Mouse (Mus musculus): ENCODE measurements around the gene Mrps23. TPM values are rescaled to one million over a fixed set of nuclear protein-coding genes. Genes with fewer than 3 reads are reported as not detected.
"Not testable (repeated sequence)": the region's sequence is repeated elsewhere in the genome, so short reads cannot be mapped to it uniquely, and the experiment has no call there.

Mrps23 gene
- polyA plus RNA-seq, 1 experiment from 2014 or later, result 95.0 TPM

DNA sequence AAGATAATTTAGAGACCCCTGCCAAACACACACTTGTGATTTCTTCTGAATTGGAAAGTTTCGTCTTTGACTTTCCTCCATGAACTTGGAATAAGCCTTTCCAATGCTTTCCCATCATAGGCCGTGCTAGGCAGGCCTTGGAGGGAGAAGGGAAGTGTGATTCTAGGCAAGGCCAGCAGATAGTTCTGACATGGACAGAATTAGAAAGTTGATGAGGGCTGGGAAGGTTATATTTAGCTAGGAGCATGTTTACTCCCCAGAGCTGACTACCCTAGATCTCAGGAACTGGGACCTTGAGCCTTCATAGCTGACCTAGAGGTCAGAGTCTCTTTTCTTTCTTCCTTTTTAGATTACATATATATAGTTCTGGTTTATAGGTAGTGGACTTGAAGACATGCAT is 3.0 kb upstream of the Mrps23 start:
- Histone ChIP-seq H3K36me3 (ENCODE audit: control insufficient read depth, insufficient read depth, low read length) (peaks cover 7% of the 10 kb centered on the region), H3K4me3 (ENCODE audit: control insufficient read depth in 1 of 2, insufficient read depth in 1 of 2, low read depth in 1 of 2, low read length in 2 of 2) (no peak overlapping the region), H3K27me3 (ENCODE audit: control insufficient read depth, insufficient read depth, low read length) (no peaks in the 10 kb centered on the region), H3K27ac (replicated peaks in 1 of 2; ENCODE audit: control insufficient read depth in 1 of 2, insufficient read depth in 1 of 2, low read depth in 2 of 2, low read length in 2 of 2) (peak overlapping the region; percentile 96), H3K4me2 (ENCODE audit: low read length) (peak overlapping the region; percentile 38), H3K4me1 (ENCODE audit: control insufficient read depth in 2 of 2, insufficient read depth in 2 of 2, low read length in 2 of 2) (peaks cover 27 to 46% of the 10 kb centered on the region in 2 experiments), H3K9me3 (ENCODE audit: control insufficient read depth, low read length) (no peaks in the 10 kb centered on the region), H3K9ac (ENCODE audit: low read length) (peak overlapping the region; percentile 47; the same call in 1 of the 2 replicates)
- no peak for ATAC-seq (ENCODE audit: insufficient number of reproducible peaks, insufficient read depth, low FRiP score, low read depth)
- 17% methylated on average over 2 of the region's 2 CpGs for WGBS

DNA sequence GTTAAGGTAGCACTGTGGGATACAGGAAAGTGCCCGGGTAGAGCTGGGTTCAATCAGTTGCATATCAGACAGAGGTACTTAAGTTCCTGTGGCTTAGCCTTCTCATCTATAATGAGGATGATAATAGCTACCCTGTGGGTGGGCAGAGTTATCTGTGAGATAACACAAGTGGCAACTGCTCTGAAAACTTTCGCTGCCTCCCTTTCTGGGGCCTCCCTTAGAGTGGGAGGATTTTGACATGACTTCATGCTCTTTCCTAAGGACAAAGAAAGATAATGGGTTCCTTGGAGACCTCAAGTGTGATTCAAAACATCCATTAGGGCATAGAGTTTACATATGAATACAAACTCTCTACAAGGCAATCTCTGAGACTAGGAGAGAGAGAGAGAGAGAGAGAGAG is 2.1 kb upstream of the Mrps23 start:
- no peaks in the 10 kb centered on the region for H3K9me3 ChIP-seq (ENCODE audit: control insufficient read depth, low read length)
- H3K4me1 ChIP-seq (ENCODE audit: control insufficient read depth in 2 of 2, insufficient read depth in 2 of 2, low read length in 2 of 2), result peaks cover 27 to 46% of the 10 kb centered on the region in 2 experiments
- peaks cover 10% of the 10 kb centered on the region for H3K36me3 ChIP-seq (ENCODE audit: control insufficient read depth, insufficient read depth, low read length)
- peak overlapping the region; percentile 96 for H3K27ac ChIP-seq (replicated peaks in 1 of 2; ENCODE audit: control insufficient read depth in 1 of 2, insufficient read depth in 1 of 2, low read depth in 2 of 2, low read length in 2 of 2)
- ATAC-seq (ENCODE audit: insufficient number of reproducible peaks, insufficient read depth, low FRiP score, low read depth), result no peak
- 11% methylated on average over 2 of the region's 2 CpGs for WGBS
- peak overlapping the region; percentile 38 for H3K4me2 ChIP-seq (ENCODE audit: low read length)
- peak overlapping the region; percentile 47 for H3K9ac ChIP-seq (ENCODE audit: low read length)
- no peak overlapping the region for H3K4me3 ChIP-seq (ENCODE audit: control insufficient read depth in 1 of 2, insufficient read depth in 1 of 2, low read depth in 1 of 2, low read length in 2 of 2)
- no peaks in the 10 kb centered on the region for H3K27me3 ChIP-seq (ENCODE audit: control insufficient read depth, insufficient read depth, low read length)

DNA sequence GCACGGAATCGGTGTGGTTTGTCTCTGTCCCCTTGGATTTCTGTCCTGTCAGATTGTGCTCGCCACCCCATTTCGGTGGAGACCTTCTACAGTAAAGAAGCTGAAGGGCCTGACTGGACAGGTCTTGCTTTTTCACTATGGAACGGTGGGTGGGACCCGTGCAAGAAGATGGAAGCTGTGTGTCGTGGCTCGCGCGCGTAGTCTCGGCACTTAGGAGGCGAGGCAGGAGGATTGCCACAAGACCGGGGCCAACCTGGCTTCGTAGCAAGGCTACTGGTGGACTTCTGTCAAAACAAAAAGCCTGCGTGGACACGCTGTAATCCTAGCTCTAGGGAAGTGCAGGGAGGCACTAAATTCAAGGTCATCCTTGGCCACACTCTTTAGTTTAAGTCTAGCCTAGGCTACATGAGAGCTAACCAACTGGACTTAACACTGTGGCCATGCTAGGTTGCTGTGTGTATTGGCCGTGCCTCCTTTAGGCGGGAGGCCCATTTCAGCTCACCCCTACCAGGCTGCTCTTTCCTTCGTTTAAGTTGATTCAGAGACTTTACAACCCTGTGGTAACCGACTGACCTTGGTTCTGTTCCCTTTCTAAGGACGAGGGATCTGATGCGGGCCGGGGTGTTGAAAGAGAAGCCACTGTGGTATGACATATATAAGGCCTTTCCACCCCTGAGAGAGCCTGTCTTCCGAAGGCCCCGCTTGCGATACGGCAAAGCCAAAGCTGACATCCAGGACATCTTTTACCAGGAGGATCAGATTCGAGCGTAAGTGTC is 593 bp downstream of the Mrps23 start:
- H3K4me2 ChIP-seq (ENCODE audit: low read length), result peak overlapping the region; percentile 93
- H3K36me3 ChIP-seq (ENCODE audit: control insufficient read depth, insufficient read depth, low read length), result peaks cover 37% of the 10 kb centered on the region
- WGBS, result 29% methylated on average over 30 of the region's 30 CpGs
- H3K27ac ChIP-seq (replicated peaks in 1 of 2; ENCODE audit: control insufficient read depth in 1 of 2, insufficient read depth in 1 of 2, low read depth in 2 of 2, low read length in 2 of 2), result peak overlapping the region; percentile 42 to 96
- peaks cover 22 to 46% of the 10 kb centered on the region in 2 experiments for H3K4me1 ChIP-seq (ENCODE audit: control insufficient read depth in 2 of 2, insufficient read depth in 2 of 2, low read length in 2 of 2)
- no peaks in the 10 kb centered on the region for H3K27me3 ChIP-seq (ENCODE audit: control insufficient read depth, insufficient read depth, low read length)
- H3K9ac ChIP-seq (ENCODE audit: low read length), result peak overlapping the region; percentile 93
- no peaks in the 10 kb centered on the region for H3K9me3 ChIP-seq (ENCODE audit: control insufficient read depth, low read length)
- ATAC-seq (ENCODE audit: insufficient number of reproducible peaks, insufficient read depth, low FRiP score, low read depth), result no peak
- peak overlapping the region; percentile 85 to 91 for H3K4me3 ChIP-seq (ENCODE audit: control insufficient read depth in 1 of 2, insufficient read depth in 1 of 2, low read depth in 1 of 2, low read length in 2 of 2)

DNA sequence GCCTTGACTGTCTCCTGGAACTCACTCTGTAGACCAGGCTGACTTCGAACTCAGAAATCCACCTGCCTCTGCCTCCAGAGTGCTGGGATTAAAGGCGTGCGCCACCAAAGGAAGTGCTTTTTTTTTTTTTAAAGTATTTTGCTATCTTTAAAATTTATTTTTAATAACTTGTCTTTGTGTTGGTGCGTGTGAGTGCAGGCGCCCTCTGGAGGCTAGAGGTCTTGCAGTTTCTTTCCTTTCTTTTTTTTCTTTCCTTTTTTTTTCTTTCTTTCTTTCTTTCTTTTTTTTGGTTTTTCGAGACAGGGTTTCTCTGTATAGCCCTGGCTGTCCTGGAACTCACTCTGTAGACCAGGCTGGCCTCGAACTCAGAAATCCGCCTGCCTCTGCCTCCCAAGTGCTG is 2.4 kb downstream of the Mrps23 start:
- peaks cover 12 to 32% of the 10 kb centered on the region in 2 experiments for H3K4me1 ChIP-seq (ENCODE audit: control insufficient read depth in 2 of 2, insufficient read depth in 2 of 2, low read length in 2 of 2)
- not testable (repeated sequence) for H3K4me2 ChIP-seq (ENCODE audit: low read length); H3K9ac ChIP-seq (ENCODE audit: low read length); H3K27me3 ChIP-seq (ENCODE audit: control insufficient read depth, insufficient read depth, low read length); ATAC-seq (ENCODE audit: insufficient number of reproducible peaks, insufficient read depth, low FRiP score, low read depth); H3K27ac ChIP-seq (replicated peaks in 1 of 2; ENCODE audit: control insufficient read depth in 1 of 2, insufficient read depth in 1 of 2, low read depth in 2 of 2, low read length in 2 of 2); H3K4me3 ChIP-seq (ENCODE audit: control insufficient read depth in 1 of 2, insufficient read depth in 1 of 2, low read depth in 1 of 2, low read length in 2 of 2); H3K9me3 ChIP-seq (ENCODE audit: control insufficient read depth, low read length)
- peaks cover 55% of the 10 kb centered on the region for H3K36me3 ChIP-seq (ENCODE audit: control insufficient read depth, insufficient read depth, low read length)
- WGBS, result 81% methylated on average over 8 of the region's 8 CpGs

DNA sequence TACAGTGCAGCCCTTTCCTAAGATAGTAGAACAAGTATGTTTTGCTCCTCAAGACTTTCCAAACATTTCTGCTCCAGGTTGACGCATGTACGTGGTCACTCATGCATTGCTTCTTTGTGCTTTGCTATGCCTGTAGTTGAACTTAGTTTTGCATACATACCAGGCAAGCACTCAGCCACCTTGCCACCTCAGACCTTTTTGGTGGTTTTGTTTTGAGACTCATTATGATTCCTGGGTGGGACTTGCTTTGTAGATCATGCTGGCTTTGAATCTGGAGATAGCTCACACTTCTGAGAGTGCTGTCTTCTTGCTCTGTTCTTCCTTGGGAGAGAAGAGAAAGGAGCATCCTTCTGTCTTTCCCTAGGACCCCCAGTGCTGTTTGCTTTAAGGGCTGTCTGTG is 3.5 kb downstream of the Mrps23 start:
- peaks cover 8 to 20% of the 10 kb centered on the region in 2 experiments; a peak in 3 of 4 replicates for H3K4me1 ChIP-seq (ENCODE audit: control insufficient read depth in 2 of 2, insufficient read depth in 2 of 2, low read length in 2 of 2)
- H3K36me3 ChIP-seq (ENCODE audit: control insufficient read depth, insufficient read depth, low read length), result peaks cover 62% of the 10 kb centered on the region
- no peaks in the 10 kb centered on the region for H3K27me3 ChIP-seq (ENCODE audit: control insufficient read depth, insufficient read depth, low read length)
- 88% methylated on average over 2 of the region's 2 CpGs for WGBS
- H3K9me3 ChIP-seq (ENCODE audit: control insufficient read depth, low read length), result no peaks in the 10 kb centered on the region
- H3K4me3 ChIP-seq (ENCODE audit: control insufficient read depth in 1 of 2, insufficient read depth in 1 of 2, low read depth in 1 of 2, low read length in 2 of 2), result no peak overlapping the region
- no peak overlapping the region for H3K27ac ChIP-seq (replicated peaks in 1 of 2; ENCODE audit: control insufficient read depth in 1 of 2, insufficient read depth in 1 of 2, low read depth in 2 of 2, low read length in 2 of 2)
- ATAC-seq (ENCODE audit: insufficient number of reproducible peaks, insufficient read depth, low FRiP score, low read depth), result no peak
- no peak overlapping the region for H3K4me2 ChIP-seq (ENCODE audit: low read length)
- no peak overlapping the region for H3K9ac ChIP-seq (ENCODE audit: low read length)

DNA sequence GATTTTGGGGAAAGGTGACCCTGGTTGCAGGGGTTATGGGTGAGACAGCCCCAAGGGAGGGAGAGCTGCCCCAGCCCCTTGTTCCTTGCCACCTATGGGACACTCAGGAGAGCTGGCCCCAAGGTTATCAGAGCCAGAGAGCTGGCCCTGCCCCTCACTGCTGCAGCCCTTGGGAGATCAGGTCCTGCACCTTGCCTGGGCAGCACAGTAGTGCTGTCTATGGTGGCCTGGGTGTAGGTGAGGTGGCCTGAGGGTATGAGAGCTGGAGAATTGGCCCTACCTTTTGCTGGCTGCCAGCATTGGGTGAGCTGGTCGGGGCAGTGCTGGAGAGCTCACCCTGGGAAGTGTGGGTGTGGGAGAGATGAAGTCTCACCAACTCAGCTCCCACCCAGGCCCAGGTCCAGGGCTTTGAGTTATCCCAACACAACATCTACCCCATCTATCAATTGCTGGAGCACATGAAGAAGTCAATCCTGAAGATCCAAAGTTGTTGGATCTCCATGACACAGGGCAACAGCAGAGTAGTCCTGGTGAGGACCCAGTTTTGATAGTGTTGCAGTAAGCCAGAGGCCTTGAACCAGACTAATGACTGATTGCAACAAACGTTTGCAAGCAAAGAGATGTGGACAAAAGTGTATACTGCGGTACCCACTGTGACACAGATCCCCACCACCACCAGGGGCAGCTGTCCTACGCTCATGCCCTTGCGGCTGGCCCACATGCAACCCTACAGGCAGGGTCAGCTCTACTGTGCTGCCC is 7.8 kb downstream of the Mrps23 start:
- H3K4me1 ChIP-seq (ENCODE audit: control insufficient read depth in 2 of 2, insufficient read depth in 2 of 2, low read length in 2 of 2), result peaks cover 18 to 29% of the 10 kb centered on the region in 2 experiments
- WGBS, result 87% methylated on average over 5 of the region's 5 CpGs
- H3K4me3 ChIP-seq (ENCODE audit: control insufficient read depth in 1 of 2, insufficient read depth in 1 of 2, low read depth in 1 of 2, low read length in 2 of 2), result no peak overlapping the region
- H3K9me3 ChIP-seq (ENCODE audit: control insufficient read depth, low read length), result no peaks in the 10 kb centered on the region
- no peak overlapping the region for H3K27ac ChIP-seq (replicated peaks in 1 of 2; ENCODE audit: control insufficient read depth in 1 of 2, insufficient read depth in 1 of 2, low read depth in 2 of 2, low read length in 2 of 2)
- no peaks in the 10 kb centered on the region for H3K27me3 ChIP-seq (ENCODE audit: control insufficient read depth, insufficient read depth, low read length)
- H3K4me2 ChIP-seq (ENCODE audit: low read length), result no peak overlapping the region
- peaks cover 53% of the 10 kb centered on the region for H3K36me3 ChIP-seq (ENCODE audit: control insufficient read depth, insufficient read depth, low read length)
- no peak for ATAC-seq (ENCODE audit: insufficient number of reproducible peaks, insufficient read depth, low FRiP score, low read depth)
- H3K9ac ChIP-seq (ENCODE audit: low read length), result no peak overlapping the region

DNA sequence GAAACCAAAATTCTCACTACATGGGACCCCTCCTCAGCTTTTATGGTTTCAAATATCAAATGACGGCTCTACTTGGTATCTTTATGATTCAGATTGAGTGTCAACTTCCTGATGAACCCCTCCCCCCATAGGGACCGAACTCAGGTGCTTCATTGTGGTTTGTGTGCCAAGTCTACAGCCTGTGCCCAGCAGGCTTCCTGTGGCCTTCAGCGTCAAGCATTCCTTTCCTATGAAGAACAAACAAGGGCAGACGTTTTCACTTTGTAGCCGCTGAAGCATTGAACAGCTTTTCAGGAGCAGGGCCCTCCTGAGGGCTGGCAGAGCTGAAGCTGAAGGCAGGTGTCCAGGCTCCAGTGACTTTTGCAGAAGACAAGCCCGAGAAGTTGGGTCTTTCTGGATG is 9.6 kb downstream of the Mrps23 start:
- no peak overlapping the region for H3K4me2 ChIP-seq (ENCODE audit: low read length)
- no peaks in the 10 kb centered on the region for H3K9me3 ChIP-seq (ENCODE audit: control insufficient read depth, low read length)
- WGBS, result 42% methylated on average over 6 of the region's 6 CpGs
- H3K4me3 ChIP-seq (ENCODE audit: control insufficient read depth in 1 of 2, insufficient read depth in 1 of 2, low read depth in 1 of 2, low read length in 2 of 2), result no peak overlapping the region
- peaks cover 35% of the 10 kb centered on the region for H3K36me3 ChIP-seq (ENCODE audit: control insufficient read depth, insufficient read depth, low read length)
- no peaks in the 10 kb centered on the region for H3K27me3 ChIP-seq (ENCODE audit: control insufficient read depth, insufficient read depth, low read length)
- H3K9ac ChIP-seq (ENCODE audit: low read length), result peak overlapping the region; percentile 50; the same call in 1 of the 2 replicates
- H3K27ac ChIP-seq (replicated peaks in 1 of 2; ENCODE audit: control insufficient read depth in 1 of 2, insufficient read depth in 1 of 2, low read depth in 2 of 2, low read length in 2 of 2), result peak overlapping the region; percentile 28 to 73; a peak in 3 of 4 replicates
- no peak for ATAC-seq (ENCODE audit: insufficient number of reproducible peaks, insufficient read depth, low FRiP score, low read depth)
- H3K4me1 ChIP-seq (ENCODE audit: control insufficient read depth in 2 of 2, insufficient read depth in 2 of 2, low read length in 2 of 2), result peaks cover 23 to 26% of the 10 kb centered on the region in 2 experiments

Measured in heart, embryonic 14.5 days (tissue).